ENCODE assay signal across 8 mouse cellular contexts in genomic region chr2:57102856-57103844, GRCm38 (mm10). TPM values are rescaled to one million over a fixed set of nuclear protein-coding genes. Genes with fewer than 3 reads are reported as not detected.
DNase-seq lines count a peak whose midpoint lies in the region; ATAC-seq and TF ChIP-seq lines count a peak whose summit lies in the region.

No protein-coding gene starts in this region.

- no peaks in the 10 kb centered on the region for H3K9me3 ChIP-seq in hindbrain, embryonic 10.5 days

- no peak for TF ChIP-seq CTCF in cerebellum, adult 2 months (IDR thresholded peaks at IDR 0.05; ENCODE audit: borderline replicate concordance, insufficient read depth, low read depth, low read length)
- no peak for TF ChIP-seq CTCF in bone marrow macrophage, adult 2 months (IDR thresholded peaks at IDR 0.05; ENCODE audit: low read depth, low read length)

- no peak for DNase-seq in cerebellum, adult 2 months
- no peak for DNase-seq in cerebellum, adult 11-12 months
- peak; percentile 45 for DNase-seq in hindbrain, embryonic 10.5 days (ENCODE audit: low spot score)
- DNase-seq in left cerebral cortex, postnatal 10 days (ENCODE audit: extremely low spot score in 1 of 2, low spot score in 2 of 2), result no peak
- DNase-seq in adrenal gland, postnatal 4 days (ENCODE audit: low spot score in 2 of 2), result no peak
- no peak for DNase-seq in adrenal gland, adult 18-20 months (ENCODE audit: low spot score in 2 of 2)

- WGBS in cerebellum, adult 2 months, result 12% methylated on average over 33 of the region's 37 CpGs
- under 1% methylated on average over 36 of the region's 37 CpGs for WGBS in hindbrain, embryonic 10.5 days

- H3K4me1 ChIP-seq in cerebellum, adult 2 months (ENCODE audit: control insufficient read depth, insufficient read depth, low read length), result peaks cover 2% of the 10 kb centered on the region
- H3K4me1 ChIP-seq in bone marrow macrophage, adult 2 months (ENCODE audit: control insufficient read depth, insufficient read depth, low read length), result 0 out of 2 replicates have a peak, but pooled peaks cover 9% of the 10 kb centered on the region
- peaks cover 29% of the 10 kb centered on the region for H3K4me1 ChIP-seq in hindbrain, embryonic 10.5 days (replicated peaks)

- no peaks in the 10 kb centered on the region; the same call in 1 of the 2 replicates for H3K27me3 ChIP-seq in cerebellum, adult 2 months (ENCODE audit: control insufficient read depth, insufficient read depth, low read length)
- H3K27me3 ChIP-seq in hindbrain, embryonic 10.5 days (ENCODE audit: insufficient read depth, poor library complexity, severe bottlenecking), result peaks cover 100% of the 10 kb centered on the region

- intact Hi-C loops in left cerebral cortex, postnatal 10 days (cut with DNase I), result no loop called here

- H3K27ac ChIP-seq in cerebellum, adult 2 months (ENCODE audit: insufficient read depth, low read length), result no peak overlapping the region
- H3K27ac ChIP-seq in bone marrow macrophage, adult 2 months (ENCODE audit: insufficient read depth, low read depth, low read length), result no peak overlapping the region
- no peak overlapping the region for H3K27ac ChIP-seq in hindbrain, embryonic 10.5 days

- no peak for TF ChIP-seq POLR2A in cerebellum, adult 2 months (IDR thresholded peaks at IDR 0.05; ENCODE audit: borderline replicate concordance, insufficient read depth, low read length)
- no peak for TF ChIP-seq POLR2A in bone marrow macrophage, adult 2 months (IDR thresholded peaks at IDR 0.05; ENCODE audit: borderline replicate concordance, low read depth, low read length)

- peak; percentile 42 for ATAC-seq in megakaryocyte progenitor cell, adult 5-6 weeks (replicated peaks; ENCODE audit: poor library complexity)

- peak overlapping the region; percentile 55 for H3K4me3 ChIP-seq in cerebellum, adult 2 months (replicated peaks; ENCODE audit: insufficient read depth, low read depth, low read length)
- H3K4me3 ChIP-seq in bone marrow macrophage, adult 2 months (ENCODE audit: insufficient read depth, low read length), result peak overlapping the region; percentile 43
- H3K4me3 ChIP-seq in hindbrain, embryonic 10.5 days, result peak overlapping the region; percentile 54

- H3K36me3 ChIP-seq in hindbrain, embryonic 10.5 days, result no peaks in the 10 kb centered on the region

RNA-seq across cellular contexts. Expression of gene Nr4a2, which starts 20.7 kb away (rescaled TPM):
- 4.4 and 4.8 TPM in 2 replicates for polyA plus RNA-seq in cerebellum, adult 2 months (2012; rRNA removed)
- polyA plus RNA-seq in bone marrow macrophage, adult 2 months (2012; ENCODE audit: insufficient read depth, insufficient read length, missing spikeins), result 0.75 and 1.0 TPM in 2 replicates
- polyA plus RNA-seq in hindbrain, embryonic 10.5 days (2016; fragmentation: Nextera tagmentation; extraction: Ambion mirVana), result 6.0 and 9.6 TPM in 2 replicates
- 5.8 and 6.4 TPM in 2 replicates for total RNA-seq in megakaryocyte progenitor cell, adult 5-6 weeks (2015)
- total RNA-seq in megakaryocyte progenitor cell, adult 5-6 weeks (2017), result 1.7 and 1.9 TPM in 2 replicates
- 10 to 100 TPM; 52.8 to 75.5 TPM for total RNA-seq in left cerebral cortex, postnatal 10 days (2021)
- total RNA-seq in adrenal gland, postnatal 4 days (2021), result 1 to 10 TPM; 6.6 to 7.6 TPM
- 10 to 100 TPM; 16.8 to 27.9 TPM for total RNA-seq in adrenal gland, adult 18-20 months (2021)
